Mouse (Mus musculus) T-cell, adult 66 days (primary cell): ENCODE results near the gene Slc17a7. TPM values are rescaled to one million over a fixed set of nuclear protein-coding genes. Genes with fewer than 3 reads are reported as not detected.

Experiments
- total RNA-seq, 2 experiments: library from RNA; stranded (reverse); gene quantifications; 3 replicates in 1 of 2; 4 replicates in 1 of 2; pipeline ENCODE4 v1.2.4; 2023

Slc17a7 gene
- total RNA-seq = under 1 TPM in 1 of 2 experiments, not detected in 1; 0.30 TPM

DNA sequence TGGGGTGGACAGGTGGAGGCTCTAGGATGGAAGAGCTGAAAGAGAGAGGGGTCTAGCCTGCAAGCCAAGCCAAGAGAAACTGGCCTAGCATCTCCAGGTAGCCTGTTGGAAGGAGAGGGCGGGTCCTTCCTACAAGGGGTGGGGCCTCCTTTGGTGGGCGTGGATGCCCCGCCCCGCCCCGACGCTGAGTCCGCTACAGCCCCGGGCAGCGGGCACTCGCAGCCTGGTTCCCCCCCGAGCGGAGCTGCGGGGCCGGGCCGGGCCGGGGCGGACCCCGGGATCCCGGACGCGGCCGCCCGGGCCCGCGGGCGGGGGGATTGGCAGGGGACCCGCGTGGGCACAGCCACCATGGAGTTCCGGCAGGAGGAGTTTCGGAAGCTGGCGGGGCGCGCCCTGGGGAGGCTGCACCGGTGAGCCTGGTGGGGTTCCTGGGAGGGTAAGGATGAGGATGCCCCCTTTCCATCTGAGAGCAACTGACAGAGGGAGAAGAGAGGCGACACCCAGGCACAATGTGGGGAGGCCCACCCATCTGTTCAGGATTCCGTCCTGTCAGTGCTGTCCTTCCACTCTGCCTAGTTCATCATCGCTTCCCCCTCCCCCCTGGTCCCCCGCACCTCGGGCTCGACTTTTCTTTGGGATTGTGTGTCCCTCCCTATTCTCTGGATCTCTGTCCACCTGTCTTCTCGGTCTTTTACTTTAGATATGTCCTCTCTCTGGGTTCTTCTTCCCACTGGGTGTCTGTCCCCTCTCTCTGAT lies at the start of gene Slc17a7:
Gene Slc17a7, plus strand, starts transcription at position 215 of the 756 bp plus-strand sequence.

DNA sequence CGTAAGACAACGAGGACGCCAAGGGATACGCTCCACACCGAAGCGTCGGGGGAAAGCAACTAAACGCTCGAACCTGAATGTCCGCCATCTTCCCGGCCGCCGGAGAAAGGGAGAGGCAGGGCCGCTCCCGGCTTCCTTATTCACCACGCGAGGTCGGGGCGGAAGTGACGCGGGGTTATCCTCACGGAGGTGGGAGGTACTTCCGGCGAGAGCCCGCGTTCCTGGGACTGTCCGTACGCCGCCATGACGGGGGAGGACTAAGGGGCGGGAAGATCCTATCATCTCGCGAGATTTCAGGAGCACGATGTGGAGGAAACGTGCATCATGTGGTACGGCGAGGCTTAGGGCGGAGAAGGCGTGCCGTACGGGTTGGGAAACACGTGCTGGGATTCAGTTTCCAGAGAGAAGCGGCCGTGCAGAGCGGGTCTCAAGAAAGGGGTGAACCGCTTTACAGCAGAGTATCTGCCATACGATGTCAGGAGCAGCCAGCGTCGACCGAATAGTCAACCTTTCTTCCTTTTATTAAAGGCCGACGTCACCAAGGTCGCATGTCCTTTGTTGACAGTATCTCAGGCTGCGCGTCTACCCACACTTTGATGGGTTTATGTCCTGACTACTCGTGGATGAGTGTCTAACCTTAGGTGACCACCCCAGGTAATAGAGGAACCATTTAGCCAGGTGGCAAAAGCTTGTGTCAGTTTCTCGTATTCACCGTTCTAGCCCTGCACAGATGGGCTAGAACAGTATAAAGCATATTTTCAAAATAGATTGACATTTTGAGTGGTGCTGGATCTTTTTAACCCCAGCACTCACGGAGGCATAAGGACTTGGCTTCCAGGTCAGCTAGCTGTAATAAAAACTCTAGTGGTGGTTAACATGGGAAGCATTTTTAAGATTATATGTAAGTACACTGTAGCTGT lies 39.3 kb upstream of the Slc17a7 start, which contains the start of gene Rps11:
Gene Rps11, minus strand, starts transcription at position 216 of the 920 bp plus-strand sequence.

DNA sequence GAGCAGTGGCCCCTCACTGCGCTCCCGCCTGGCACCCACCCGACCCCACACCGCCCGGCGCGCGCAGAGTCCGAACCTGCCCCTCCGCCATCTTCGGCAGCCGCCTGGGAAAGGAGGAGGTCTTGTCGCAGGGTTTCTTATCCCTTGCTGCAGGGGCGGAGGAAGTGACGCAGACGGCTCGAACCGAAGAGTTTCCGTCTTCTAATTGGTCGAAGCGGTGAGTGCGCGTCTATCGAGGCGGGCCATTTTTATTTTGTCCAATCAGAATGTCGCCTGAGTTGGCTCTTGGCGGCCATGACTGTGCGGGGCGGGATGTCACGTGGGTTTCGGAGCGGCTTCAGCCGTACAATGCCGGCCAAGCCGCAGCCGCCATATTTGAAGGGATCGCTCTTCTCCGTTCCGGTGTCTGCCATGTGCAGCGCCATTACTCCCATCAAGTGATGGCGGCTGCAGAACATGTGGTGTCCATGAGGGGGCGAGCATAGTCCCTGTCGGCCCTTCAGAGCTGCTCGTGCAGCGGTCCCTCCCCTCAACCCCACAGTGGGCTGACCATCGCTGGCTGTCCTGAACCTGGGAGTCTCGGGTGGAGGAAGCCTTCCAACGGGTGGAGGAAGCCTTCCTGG lies 35.0 kb upstream of the Slc17a7 start, which contains the start of gene Rpl13a:
Gene Rpl13a, minus strand, starts transcription at position 138 of the 623 bp plus-strand sequence.

DNA sequence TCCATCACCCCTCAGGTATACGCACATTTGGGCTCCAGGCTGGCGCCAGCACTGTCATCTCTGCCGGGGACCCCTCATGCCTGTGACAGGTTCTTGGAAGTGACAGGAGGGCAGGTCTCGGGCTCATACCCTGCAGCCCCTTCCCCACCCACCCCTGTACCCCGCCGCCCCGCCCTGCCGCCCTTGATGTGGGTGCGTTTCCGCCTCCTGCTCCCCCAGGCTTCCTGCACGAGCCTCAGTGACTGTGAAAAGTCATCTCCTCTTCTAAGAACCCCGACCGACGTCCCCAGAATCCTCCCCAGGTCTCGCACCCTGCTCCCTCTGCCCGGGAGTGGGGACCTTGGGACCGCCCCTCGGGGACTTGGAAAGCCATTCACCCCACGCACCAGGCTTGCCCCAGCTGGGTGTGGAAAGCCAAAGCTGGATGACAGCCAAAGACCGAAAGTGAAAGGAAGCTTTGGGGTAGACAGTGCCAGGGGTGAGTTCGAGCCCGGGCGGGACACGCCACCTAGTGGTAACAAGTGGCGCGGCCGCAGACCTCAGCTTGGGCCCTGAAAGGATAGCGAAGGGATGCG lies 27.7 kb upstream of the Slc17a7 start, which contains the start of the genes Gm45713 and Flt3l:
Gene Gm45713, minus strand, starts transcription at position 239 of the 575 bp plus-strand sequence.
Gene Flt3l, minus strand, starts transcription at position 440 of the 575 bp plus-strand sequence.

DNA sequence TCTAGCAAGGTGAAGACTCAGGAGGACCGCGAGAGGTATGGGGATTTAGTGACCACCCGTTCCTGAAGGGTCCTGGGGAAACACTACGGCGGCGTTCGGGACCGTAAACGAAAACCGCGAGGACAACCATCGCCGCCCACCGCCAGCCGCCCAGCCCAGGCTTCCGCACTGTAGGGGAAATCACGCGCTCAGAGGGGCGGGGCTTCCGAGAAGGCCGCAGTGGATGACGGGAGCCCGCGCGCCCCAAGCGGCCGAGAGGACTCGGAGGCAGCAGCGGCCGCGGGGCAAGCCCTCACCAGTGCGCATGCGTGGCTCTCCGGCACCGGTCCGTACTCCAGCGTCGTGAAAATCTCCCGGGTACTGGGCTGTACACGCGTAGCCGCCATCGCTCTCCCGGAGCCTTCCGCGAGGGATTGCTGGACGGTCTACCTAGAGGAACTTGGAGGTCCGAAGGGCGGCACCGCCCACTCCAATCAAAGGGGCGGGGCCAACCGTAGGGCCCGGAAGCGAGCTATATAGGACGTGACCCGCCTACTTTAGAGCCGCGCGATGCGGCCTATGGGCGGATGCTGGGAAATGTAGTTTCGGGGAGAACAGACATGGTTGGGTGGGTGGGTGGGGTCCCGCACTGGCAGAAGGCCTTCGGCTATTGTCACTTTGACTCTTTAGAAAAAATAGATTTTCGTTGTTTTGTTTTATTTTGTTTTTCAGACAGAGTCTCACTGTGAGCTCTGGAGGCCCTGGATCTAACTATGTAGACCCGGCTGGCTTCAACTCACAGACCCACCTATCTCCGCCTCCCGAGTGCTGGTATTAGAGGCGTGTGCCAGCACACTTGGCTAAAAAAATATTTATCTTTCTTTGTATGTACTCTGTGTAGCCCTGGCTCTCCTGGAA lies 9.4 kb upstream of the Slc17a7 start, which contains the start of the genes Pih1d1 and Aldh16a1:
Gene Pih1d1, plus strand, starts transcription at position 208 of the 897 bp plus-strand sequence.
Gene Aldh16a1, minus strand, starts transcription at position 489 of the 897 bp plus-strand sequence.

DNA sequence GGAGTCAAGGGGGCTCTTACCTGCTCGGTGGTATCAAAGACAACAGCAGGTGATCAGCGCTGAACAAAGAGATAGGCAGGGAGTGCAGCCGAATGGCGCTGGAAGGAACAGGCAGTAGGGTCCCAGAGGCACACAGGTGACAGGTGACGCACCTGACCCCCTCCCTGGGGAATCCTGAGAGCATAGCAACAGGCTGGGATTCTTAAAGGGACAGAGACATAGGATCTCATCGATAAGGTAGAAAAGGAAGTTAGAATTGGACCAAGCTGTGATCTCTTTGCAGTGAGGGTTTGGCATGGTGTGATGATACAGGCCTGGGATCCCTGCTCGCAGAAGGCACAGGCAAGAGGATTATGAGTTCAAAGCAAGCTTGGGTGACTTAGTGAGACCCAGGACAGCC lies 15.7 kb downstream of the Slc17a7 start, which contains the start of gene Gfy:
Gene Gfy, minus strand, starts transcription at position 101 of the 400 bp plus-strand sequence.

DNA sequence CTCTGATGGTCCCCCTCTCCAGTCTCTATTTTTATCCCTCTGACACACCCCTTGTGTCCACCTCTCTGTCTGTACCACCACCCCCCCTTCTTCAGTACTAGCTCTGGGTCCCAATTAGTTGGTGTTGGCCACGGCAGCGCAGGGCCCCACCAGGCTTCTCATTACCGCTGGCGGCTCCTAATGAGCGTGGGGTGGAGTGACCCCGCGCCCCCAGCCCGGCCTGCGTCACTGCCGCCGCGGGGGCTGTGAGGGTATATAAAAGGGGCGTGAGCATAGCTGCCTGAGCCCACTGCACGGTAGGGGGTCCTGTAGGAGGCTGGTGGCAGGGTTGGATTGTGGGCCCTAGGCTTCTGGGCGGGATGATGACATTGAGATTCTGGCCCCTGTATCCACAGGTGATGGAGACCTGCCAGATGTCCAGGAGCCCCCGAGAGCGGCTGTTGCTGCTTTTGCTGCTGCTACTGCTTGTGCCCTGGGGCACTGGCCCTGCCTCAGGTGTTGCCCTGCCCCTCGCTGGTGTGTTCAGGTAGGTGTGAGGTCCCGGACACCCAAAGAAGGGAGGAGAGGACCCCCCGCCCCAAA lies 17.2 kb downstream of the Slc17a7 start, which contains the start of gene Pth2:
Gene Pth2, plus strand, starts transcription at position 100 of the 582 bp plus-strand sequence.

DNA sequence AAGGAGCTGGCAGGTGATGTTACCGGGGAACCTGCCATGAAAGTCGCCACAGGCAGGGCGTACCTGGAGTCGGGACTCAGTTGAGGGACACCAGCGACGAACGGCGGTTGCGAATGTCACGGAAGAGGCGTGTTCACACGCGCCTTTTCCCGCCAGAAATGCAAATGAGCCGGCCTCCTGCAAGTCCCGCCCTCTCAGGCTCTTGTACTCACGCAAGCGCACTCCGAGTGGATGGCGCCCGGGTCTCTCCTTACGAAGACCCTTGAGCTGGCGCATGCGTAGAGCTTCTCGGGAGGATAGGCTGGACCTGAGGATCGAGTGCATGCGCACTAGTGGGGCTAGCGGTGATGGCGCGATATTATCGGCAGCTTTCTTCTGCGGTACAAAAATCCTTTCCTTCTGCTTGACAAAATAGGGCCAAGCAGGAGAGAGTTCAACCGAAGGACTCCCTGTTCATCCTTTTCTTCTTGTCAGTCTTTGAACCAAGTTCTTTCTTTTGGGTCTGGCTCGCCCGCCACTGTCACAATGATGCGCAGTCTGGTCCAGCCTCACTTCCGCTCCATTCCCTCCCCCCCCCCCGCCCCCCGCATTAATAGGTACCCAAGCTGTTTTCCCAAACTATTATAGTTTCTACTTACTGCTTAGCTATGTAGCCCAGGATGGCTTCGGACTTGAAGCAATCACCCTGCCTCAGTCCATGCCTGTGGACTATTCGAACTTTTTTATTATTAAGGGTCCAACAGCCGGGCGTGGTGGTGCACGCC lies 40.8 kb downstream of the Slc17a7 start, which contains the start of gene Ccdc155:
Gene Ccdc155, minus strand, starts transcription at position 513 of the 764 bp plus-strand sequence.

DNA sequence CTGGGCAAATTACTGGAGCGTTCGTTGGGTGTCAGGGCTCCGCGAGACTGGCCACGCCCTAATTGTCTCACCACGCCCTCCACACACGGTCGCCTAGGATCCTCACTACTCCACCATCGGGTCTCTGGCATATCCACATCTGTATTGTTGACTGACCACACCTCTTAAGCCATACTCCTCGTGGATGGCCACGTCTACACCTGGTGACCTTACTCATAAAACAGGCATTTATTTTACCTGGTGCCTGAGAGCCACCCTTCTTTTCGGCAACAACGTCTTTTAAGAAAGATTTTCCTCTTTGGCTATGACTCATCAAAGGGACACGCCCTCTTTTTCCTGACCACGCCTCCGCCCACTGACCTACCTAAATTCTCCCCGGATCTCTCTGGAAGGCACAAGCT lies 48.1 kb downstream of the Slc17a7 start, which contains the start of gene Dkkl1:
Gene Dkkl1, minus strand, starts transcription at position 297 of the 401 bp plus-strand sequence.

DNA sequence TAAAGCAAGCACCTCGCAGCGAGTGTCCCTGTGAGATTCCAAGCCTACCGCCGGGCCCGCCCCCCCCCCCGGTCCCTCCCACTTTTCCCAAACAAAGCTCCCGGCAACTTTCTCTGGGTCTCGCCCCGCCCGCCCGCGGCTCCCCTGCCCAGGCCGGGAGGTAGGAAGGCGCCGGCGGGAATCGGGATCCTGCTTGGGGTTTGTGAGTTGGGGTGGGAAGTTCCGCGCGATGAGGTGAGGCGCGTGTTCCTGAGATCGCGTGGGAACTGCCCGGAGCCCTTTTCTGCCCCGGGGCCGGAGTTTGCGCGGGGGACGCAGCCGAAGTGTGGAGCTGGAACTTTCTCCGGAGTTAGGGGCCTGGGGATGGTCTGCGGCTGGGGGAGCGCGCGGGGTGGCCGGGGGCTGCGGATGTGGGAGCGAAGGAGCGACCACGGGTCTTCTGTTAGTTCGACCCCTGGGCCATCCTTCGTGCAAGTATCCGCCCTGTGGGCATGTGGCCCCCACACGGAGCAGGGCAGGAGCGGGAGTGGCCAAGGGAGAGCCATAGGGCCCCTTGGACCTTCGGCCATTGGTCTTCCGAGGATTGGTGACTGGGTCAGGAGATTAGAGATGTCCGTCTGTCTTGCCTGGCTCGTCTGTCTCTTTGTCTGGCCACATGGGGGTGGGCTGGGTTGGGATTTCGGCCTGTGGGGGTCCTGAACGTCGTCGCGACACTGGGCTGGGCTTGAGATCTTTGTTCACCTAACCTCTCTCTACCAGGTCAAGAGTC lies 52.1 kb downstream of the Slc17a7 start, which contains the start of gene Tead2:
Gene Tead2, plus strand, starts transcription at position 81 of the 769 bp plus-strand sequence.

Other genes with a start within 250 kb of the Slc17a7 start
- 10 to 100 TPM; 80.0 to 86.8 TPM for gene Ap2a1, start 234.5 kb upstream of the Slc17a7 start, total RNA-seq
- not detected for gene Tsks, start 220.7 kb upstream of the Slc17a7 start, total RNA-seq
- gene Cpt1c, start 189.1 kb upstream of the Slc17a7 start, total RNA-seq = under 1 TPM; 0.61 to 0.80 TPM
- 100 to 1,000 TPM; 143 to 165 TPM for gene Prmt1, start 177.4 kb upstream of the Slc17a7 start, total RNA-seq
- 100 to 1,000 TPM; 138 to 172 TPM for gene Irf3, start 166.3 kb upstream of the Slc17a7 start, total RNA-seq
- gene Bcl2l12, start 165.2 kb upstream of the Slc17a7 start, total RNA-seq = 10 to 100 TPM; 18.5 to 30.8 TPM
- 10 to 100 TPM; 81.3 to 91.5 TPM for gene Scaf1, start 147.6 kb upstream of the Slc17a7 start, total RNA-seq
- 10 to 100 TPM; 10.5 to 10.9 TPM for gene Rras, start 146.0 kb upstream of the Slc17a7 start, total RNA-seq
- gene Prr12, start 111.1 kb upstream of the Slc17a7 start, total RNA-seq = 10 to 100 TPM; 76.8 to 78.7 TPM
- gene Nosip, start 101.5 kb upstream of the Slc17a7 start, total RNA-seq = 10 to 100 TPM; 65.9 to 68.4 TPM
- 1 to 10 TPM; 1.4 to 1.5 TPM for gene Prrg2, start 101.3 kb upstream of the Slc17a7 start, total RNA-seq
- gene Rcn3, start 71.7 kb upstream of the Slc17a7 start, total RNA-seq = 10 to 100 TPM; 16.3 to 23.6 TPM
- gene Fcgrt, start 60.1 kb upstream of the Slc17a7 start, total RNA-seq = 10 to 100 TPM; 28.0 to 35.1 TPM
- gene Rps11, start 39.5 kb upstream of the Slc17a7 start, total RNA-seq = 1,000 to 10,000 TPM; 3,284 to 3,343 TPM
- 1,000 to 10,000 TPM; 5,708 to 6,154 TPM for gene Rpl13a, start 35.2 kb upstream of the Slc17a7 start, total RNA-seq
- gene Gm45713, start 27.7 kb upstream of the Slc17a7 start, total RNA-seq = not detected
- gene Flt3l, start 27.5 kb upstream of the Slc17a7 start, total RNA-seq = 100 to 1,000 TPM; 236 to 250 TPM
- gene Pih1d1, start 9.6 kb upstream of the Slc17a7 start, total RNA-seq = 10 to 100 TPM; 30.3 to 44.8 TPM
- 10 to 100 TPM; 55.0 to 58.1 TPM for gene Aldh16a1, start 9.4 kb upstream of the Slc17a7 start, total RNA-seq
- gene Gfy, start 15.6 kb downstream of the Slc17a7 start, total RNA-seq = not detected
- not detected for gene Pth2, start 17.0 kb downstream of the Slc17a7 start, total RNA-seq
- gene Ccdc155, start 40.9 kb downstream of the Slc17a7 start, total RNA-seq = not detected
- 1 to 10 TPM in 1 of 2 experiments, under 1 TPM in 1; 0.83 to 1.0 TPM for gene Dkkl1, start 48.2 kb downstream of the Slc17a7 start, total RNA-seq
- gene Tead2, start 51.8 kb downstream of the Slc17a7 start, total RNA-seq = not detected
- gene Cd37, start 75.2 kb downstream of the Slc17a7 start, total RNA-seq = 100 to 1,000 TPM; 270 to 288 TPM
- gene Slc6a16, start 77.1 kb downstream of the Slc17a7 start, total RNA-seq = not detected
- gene Slc6a21, start 113.6 kb downstream of the Slc17a7 start, total RNA-seq = not detected
- 10 to 100 TPM; 11.4 to 15.3 TPM for gene Trpm4, start 169.8 kb downstream of the Slc17a7 start, total RNA-seq
- not detected for gene Hrc, start 171.3 kb downstream of the Slc17a7 start, total RNA-seq
- gene Ppfia3, start 203.1 kb downstream of the Slc17a7 start, total RNA-seq = under 1 TPM; 0.15 to 0.50 TPM
- 1 to 10 TPM; 3.0 to 3.6 TPM for gene Lin7b, start 206.6 kb downstream of the Slc17a7 start, total RNA-seq
- 100 to 1,000 TPM; 682 to 709 TPM for gene Snrnp70, start 231.8 kb downstream of the Slc17a7 start, total RNA-seq
- gene Kcna7, start 241.7 kb downstream of the Slc17a7 start, total RNA-seq = not detected
- not detected for gene Ntf5, start 249.7 kb downstream of the Slc17a7 start, total RNA-seq